Mouse (Mus musculus) kidney, adult 2 months (tissue): Measurements from ENCODE around the gene Brd9. TPM values are rescaled to one million over a fixed set of nuclear protein-coding genes. Genes with fewer than 3 reads are reported as not detected.
A peak's percentile ranks its signal among the peaks of the same experiment; 100 is the strongest.

Source experiments
- DNase-seq: peaks from one replicate; pipeline ENCODE4 v3.0.0; 2021
- H3K27ac ChIP-seq: fragments of 200-500 bp; 2 replicates; pipeline ENCODE4 v1.5.1; 2012; ENCODE audit warnings: low read depth, low read length, control low read depth, inconsistent platforms; ENCODE audit not compliant: insufficient read depth
- H3K27me3 ChIP-seq: fragments of 200-500 bp; replicated peaks from 2 replicates; pipeline ENCODE4 v1.6.1; 2012; ENCODE audit warnings: mild to moderate bottlenecking, moderate library complexity, low read length, inconsistent platforms; ENCODE audit not compliant: control insufficient read depth, insufficient read depth
- H3K36me3 ChIP-seq: fragments of 200-500 bp; 2 replicates; pipeline ENCODE4 v1.6.1; 2012; ENCODE audit warnings: mild to moderate bottlenecking, moderate library complexity, low read length, inconsistent platforms; ENCODE audit not compliant: control insufficient read depth, insufficient read depth
- H3K4me1 ChIP-seq: fragments of 200-500 bp; 2 replicates; pipeline ENCODE4 v1.6.1; 2011; ENCODE audit warnings: low read length; ENCODE audit not compliant: control insufficient read depth, insufficient read depth
- H3K4me3 ChIP-seq: fragments of 200-500 bp; 2 replicates; pipeline ENCODE4 v1.5.1; 2011; ENCODE audit warnings: mild to moderate bottlenecking, low read depth, low read length, control low read depth; ENCODE audit not compliant: insufficient read depth
- CTCF ChIP-seq: fragments of 200-500 bp; conservative IDR thresholded peaks from 2 replicates; pipeline ENCODE4 v1.5.1; 2011; ENCODE audit warnings: low read depth, mild to moderate bottlenecking, control low read depth, low read length, moderate library complexity, mixed read lengths; ENCODE audit not compliant: insufficient read depth, insufficient read length
- POLR2A ChIP-seq: fragments of 200-500 bp; IDR thresholded peaks from one replicate; pipeline ENCODE4 v1.6.1; 2011; ENCODE audit warnings: low read depth, low read length, control low read depth
- WGBS: fragments of 180-500 bp; shearing (Covaris S2); methylation state at CpG from one replicate; pipeline ENCODE4 v1.1.7; 2018; 5-methylcytosine and 5-hydroxymethylcytosine counted together
- polyA plus RNA-seq: library from polyadenylated mRNA; depleted of rRNA; stranded (reverse); fragments of >200 nt; gene quantifications from 2 replicates; pipeline ENCODE4 v1.2.3, GENCODE M21; 2012; rRNA removed

Brd9 gene
- polyA plus RNA-seq: 18.0 and 20.2 TPM in 2 replicates

GRCm38 (mm10) chr13:73937321-73938176 is at the start of gene Brd9, which contains the start of gene Trip13:
Brd9 (plus strand) TSS chr13:73937811.
Trip13 (minus strand) TSS chr13:73937784.
- Histone ChIP-seq H3K4me1 (0 out of 2 replicates have a peak, but pooled peaks cover 7% of the 10 kb centered on the region), H3K4me3 (peak within 1 kb of the TSS; percentile 96), H3K36me3 (no peaks in the 10 kb centered on the region), H3K27ac (peak within 1 kb of the TSS; percentile 93), H3K27me3 (no peaks in the 10 kb centered on the region)
- DNase-seq: peak; percentile 94
- WGBS: 2% methylated on average over 81 of the region's 82 CpGs
- TF ChIP-seq POLR2A (peak; percentile 23), CTCF (no peak)

GRCm38 (mm10) chr13:73892493-73893178 is 45.0 kb upstream of the Brd9 start:
- peak; percentile 76 for DNase-seq
- Histone ChIP-seq H3K4me3 (no peak overlapping the region), H3K36me3 (no peaks in the 10 kb centered on the region), H3K27ac (peak overlapping the region; percentile 26; the same call in 1 of the 2 replicates), H3K27me3 (no peaks in the 10 kb centered on the region), H3K4me1 (no peaks in the 10 kb centered on the region)
- 54% methylated on average over 6 of the region's 6 CpGs for WGBS
- TF ChIP-seq CTCF (no peak), POLR2A (no peak)

GRCm38 (mm10) chr13:73897561-73897960 is 40.0 kb upstream of the Brd9 start:
- TF ChIP-seq CTCF: no peak
- TF ChIP-seq POLR2A: no peak
- Histone ChIP-seq H3K27ac (no peak overlapping the region), H3K4me3 (no peak overlapping the region), H3K27me3 (no peaks in the 10 kb centered on the region), H3K36me3 (no peaks in the 10 kb centered on the region), H3K4me1 (no peaks in the 10 kb centered on the region)
- 48% methylated on average over 3 of the region's 3 CpGs for WGBS
- DNase-seq: peak; percentile 58

GRCm38 (mm10) chr13:73907136-73907535 is 30.5 kb upstream of the Brd9 start:
- Histone ChIP-seq H3K27ac (no peak overlapping the region), H3K36me3 (no peaks in the 10 kb centered on the region), H3K4me1 (no peaks in the 10 kb centered on the region), H3K4me3 (no peak overlapping the region), H3K27me3 (no peaks in the 10 kb centered on the region)
- TF ChIP-seq CTCF: no peak
- TF ChIP-seq POLR2A: no peak
- WGBS: 81% methylated on average over 5 of the region's 5 CpGs
- no peak for DNase-seq

- Histone ChIP-seq H3K36me3 (no peaks in the 10 kb centered on the region), H3K4me3 (no peak overlapping the region), H3K27ac (no peak overlapping the region), H3K27me3 (no peaks in the 10 kb centered on the region), H3K4me1 (no peaks in the 10 kb centered on the region)
- no peak for TF ChIP-seq POLR2A
- peak; percentile 67 for TF ChIP-seq CTCF
- peak; percentile 59 for DNase-seq
- WGBS: 49% methylated on average over 2 of the region's 2 CpGs
Measured at GRCm38 (mm10) chr13:73907683-73908412, 29.8 kb upstream of the Brd9 start.

GRCm38 (mm10) chr13:73913066-73913465 is 24.5 kb upstream of the Brd9 start:
- 98% methylated on average over 4 of the region's 4 CpGs for WGBS
- DNase-seq: no peak

More at GRCm38 (mm10) chr13:73913066-73913465, 24.5 kb upstream of the Brd9 start:
- TF ChIP-seq POLR2A: no peak
- TF ChIP-seq CTCF: no peak
- Histone ChIP-seq H3K4me1 (no peaks in the 10 kb centered on the region), H3K4me3 (no peak overlapping the region), H3K27me3 (no peaks in the 10 kb centered on the region), H3K36me3 (no peaks in the 10 kb centered on the region), H3K27ac (no peak overlapping the region)
